Mouse (Mus musculus) hindlimb bud, embryonic 11.5 days (tissue): Measurements from ENCODE around the gene Dcp1a.
"Not testable (repeated sequence)": the region's sequence is repeated elsewhere in the genome, so short reads cannot be mapped to it uniquely, and the experiment has no call there.

Experiments used
- DNase-seq: peaks from one replicate; pipeline ENCODE4 v3.0.0-alpha.2; 2012; ENCODE audit warnings: low read depth, low spot score; ENCODE audit errors: extremely low spot score

Gene Dcp1a

DNA sequence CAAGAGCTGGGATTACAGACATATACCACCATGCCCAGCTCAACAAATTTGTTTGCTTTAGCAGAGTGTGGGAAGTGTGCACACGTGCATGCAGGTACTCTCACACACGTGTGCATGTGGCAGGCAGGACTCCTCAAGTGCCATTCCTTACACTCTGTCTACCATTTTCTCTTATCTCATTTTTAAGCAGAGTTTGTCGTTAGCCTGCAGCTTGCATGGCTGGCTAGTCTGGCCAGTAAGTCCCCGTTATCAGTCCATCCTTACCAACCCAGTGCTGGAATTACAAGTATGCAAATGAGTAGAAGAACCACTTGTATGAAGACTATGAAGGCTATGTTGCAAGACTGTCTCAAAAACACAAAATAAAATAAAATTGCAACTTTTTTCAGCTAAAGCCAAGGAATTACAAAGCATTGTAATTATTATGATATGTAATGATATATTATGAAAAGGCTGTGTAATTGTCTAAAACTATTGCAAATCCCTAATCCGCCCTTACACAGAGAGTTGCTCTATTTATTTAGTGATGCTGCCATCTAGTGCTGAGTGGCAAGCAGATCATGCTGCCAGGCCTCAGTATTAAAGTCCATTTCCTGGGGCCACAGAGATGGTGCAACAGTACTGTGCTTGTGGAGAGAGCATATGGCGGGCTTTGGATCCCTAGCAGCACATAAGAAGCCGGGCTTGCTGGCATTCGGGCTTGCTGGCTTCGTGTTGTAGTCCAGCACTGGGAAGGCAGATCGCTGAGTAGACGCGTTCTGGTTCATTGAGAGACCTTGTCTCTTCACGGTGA lies 36.8 kb downstream of the Dcp1a start:
- DNase-seq = no peak

- no peak for DNase-seq
These were observed 40.0 kb downstream of the Dcp1a start for GRCm38 (mm10) chr14:30519323-30519722.

- no peak for DNase-seq
These were observed 44.0 kb downstream of the Dcp1a start for GRCm38 (mm10) chr14:30523356-30523755.

DNA sequence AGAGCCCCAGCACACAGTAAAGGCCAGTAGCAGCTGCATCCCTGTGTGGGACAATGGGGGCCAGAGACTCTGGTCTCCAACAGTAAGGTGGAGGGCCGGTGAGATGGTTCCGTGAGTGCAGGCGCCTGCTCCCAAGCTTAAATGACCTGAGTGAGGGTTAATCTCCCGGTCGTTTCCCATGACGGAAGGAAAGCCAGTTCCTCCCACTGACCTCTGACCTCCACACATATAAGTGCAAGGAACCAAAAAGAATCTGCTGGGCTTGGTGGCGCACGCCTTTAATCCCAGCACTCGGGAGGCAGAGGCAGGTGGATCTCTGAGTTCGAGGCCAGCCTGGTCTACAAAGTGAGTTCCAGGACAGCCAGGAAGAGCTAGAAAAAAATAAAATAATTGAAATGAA lies 49.1 kb downstream of the Dcp1a start:
- no peak for DNase-seq

GRCm38 (mm10) chr14:30528961-30529360 lies 49.6 kb downstream of the Dcp1a start:
- DNase-seq = no peak

DNA sequence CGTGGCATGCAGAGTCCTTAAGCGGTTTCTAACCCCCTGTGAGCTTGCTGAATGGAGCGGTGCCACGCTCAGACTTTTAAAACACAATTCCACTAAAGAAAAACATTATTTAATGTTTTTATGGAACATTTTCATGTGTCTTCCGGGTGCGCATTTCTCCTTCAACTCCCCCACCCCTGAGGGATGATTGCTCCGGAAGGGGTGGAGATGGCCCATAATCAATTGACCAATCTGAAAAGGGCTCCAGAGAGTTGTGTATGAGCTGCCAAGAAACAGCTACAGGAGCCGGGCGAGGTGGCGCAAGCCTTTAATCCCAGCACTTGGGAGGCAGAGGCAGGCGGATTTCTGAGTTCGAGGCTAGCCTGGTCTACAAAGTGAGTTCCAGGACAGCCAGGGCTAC lies 50.1 kb downstream of the Dcp1a start:
- DNase-seq = no peak

GRCm38 (mm10) chr14:30530726-30531269 lies 51.5 kb downstream of the Dcp1a start:
- no peak for DNase-seq

DNA sequence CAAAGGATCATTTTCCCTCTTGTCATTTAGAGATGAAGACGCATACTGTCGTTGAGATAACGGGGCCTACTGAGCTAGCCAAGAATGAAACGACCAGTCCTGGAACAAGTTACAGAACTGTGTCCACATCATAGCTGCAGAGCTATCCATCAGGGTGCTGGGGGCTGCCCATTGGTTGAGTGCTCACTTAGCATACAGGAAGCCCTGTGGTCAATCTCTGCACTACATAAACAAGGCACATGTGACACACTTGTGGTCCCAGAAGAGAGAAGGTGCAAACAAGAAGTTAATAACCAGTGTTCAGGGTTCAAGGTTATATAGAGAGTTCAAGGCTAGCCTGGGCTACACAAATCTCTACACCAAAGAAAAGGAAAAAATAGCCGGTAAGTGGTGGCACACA lies 52.1 kb downstream of the Dcp1a start:
- no peak for DNase-seq

- no peak for DNase-seq
These were observed 52.6 kb downstream of the Dcp1a start for GRCm38 (mm10) chr14:30531896-30532295.

- DNase-seq = no peak
These were observed 54.6 kb downstream of the Dcp1a start for GRCm38 (mm10) chr14:30533780-30534450.

GRCm38 (mm10) chr14:30541541-30541940 lies 62.2 kb downstream of the Dcp1a start:
- DNase-seq = no peak

DNA sequence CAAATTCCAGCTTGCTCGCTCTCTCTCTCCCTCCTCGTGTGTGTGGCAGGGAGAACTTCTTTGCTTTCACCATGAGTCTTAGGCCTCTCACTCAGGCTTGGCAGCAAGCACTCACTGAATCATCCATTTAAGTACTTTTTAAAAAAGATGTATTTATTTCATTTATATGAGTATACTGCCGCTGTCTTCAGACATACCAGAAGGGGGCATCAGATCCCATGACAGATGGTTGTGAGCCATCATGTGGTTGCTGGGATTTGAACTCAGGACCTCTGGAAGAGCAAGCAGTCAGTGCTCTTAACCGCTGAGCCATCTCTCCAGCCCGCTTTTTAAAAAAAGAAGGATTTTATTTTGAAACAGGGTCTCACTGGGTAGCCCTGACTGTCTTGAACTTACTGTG lies 64.0 kb downstream of the Dcp1a start:
- DNase-seq = not testable (repeated sequence)

- DNase-seq = no peak
These were observed 68.9 kb downstream of the Dcp1a start, which contains the start of gene Tkt for GRCm38 (mm10) chr14:30548131-30548720. Gene Tkt, plus strand, starts transcription at chr14:30548359.

DNA sequence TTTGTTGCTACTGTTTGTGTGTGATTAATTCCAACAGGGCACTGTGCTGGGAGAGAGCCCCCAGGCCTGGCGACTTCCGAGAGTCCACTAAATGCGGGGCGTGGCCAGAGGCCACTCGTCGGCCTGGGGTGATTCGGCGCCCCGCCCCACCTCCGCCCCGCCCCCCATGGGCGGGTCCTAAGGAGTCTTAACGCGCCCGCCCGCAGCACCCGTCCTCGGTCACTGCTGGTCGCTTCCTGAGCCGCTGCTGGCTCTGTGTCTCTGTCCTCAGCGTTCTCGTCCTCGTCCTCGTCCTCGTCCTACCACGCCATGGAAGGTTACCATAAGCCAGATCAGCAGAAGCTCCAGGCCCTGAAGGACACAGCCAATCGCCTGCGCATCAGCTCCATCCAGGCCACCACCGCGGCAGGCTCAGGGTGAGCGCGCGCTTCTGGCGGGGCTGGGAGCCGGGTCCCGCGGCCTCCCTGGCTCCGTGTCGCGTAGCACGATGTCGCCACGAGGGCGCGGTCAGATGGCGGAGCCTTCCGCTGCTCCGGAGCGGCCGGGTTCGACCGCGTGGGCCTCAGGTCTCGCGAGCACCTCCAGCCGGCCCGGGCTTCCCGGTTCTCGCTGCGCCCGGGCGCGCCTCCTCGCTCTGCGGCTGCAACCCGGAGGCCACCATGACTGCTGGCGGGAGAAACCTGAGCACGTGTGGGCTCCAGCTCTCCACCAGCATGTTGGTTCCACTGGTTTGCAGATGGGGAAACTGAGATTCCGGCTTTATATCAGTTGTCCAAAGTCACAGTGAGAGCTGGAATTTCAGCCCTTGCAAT lies 69.8 kb downstream of the Dcp1a start:
- peak; percentile 53 for DNase-seq

GRCm38 (mm10) chr14:30549777-30550149 lies 70.4 kb downstream of the Dcp1a start:
- no peak for DNase-seq

DNA sequence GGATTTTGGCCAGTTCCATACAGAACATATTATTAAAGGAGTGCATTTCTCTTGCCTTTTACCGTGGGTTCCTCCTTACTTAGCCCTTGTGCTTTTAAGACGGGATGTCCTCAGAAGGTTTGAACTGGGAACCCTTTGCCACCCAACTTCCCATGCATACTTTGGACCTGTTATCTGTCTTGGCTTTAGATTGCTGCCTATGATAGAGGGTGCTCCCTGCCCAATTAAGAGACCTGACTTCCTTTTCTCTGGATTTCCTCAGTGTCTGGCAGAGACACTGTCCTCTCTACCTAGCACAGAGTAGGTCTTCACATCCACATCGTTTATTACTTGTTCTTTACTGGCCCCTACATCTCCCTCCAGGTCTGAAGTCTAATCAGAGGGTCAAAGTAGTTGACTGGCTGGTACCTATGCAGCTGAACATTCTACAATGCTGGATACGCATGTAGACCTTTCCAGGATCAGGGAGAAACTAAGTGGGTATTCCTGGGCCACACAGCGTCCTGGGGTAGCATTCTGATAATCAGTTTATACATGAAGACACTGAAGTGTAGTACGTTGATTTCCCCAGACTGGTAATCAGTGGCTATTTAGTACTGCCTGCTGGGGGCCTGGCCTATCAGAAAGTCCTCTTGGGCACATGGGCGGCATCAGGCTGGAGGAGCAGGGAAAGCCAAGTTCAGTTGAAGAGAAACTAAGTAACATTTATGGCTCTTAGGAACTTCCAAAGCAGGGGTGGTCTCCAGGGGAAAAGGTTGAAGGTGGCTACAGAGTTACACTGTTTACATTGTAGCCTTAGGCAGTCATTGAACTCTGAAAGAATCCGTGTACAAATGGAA lies 71.1 kb downstream of the Dcp1a start:
- DNase-seq = no peak

GRCm38 (mm10) chr14:30551509-30551908 lies 72.2 kb downstream of the Dcp1a start:
- DNase-seq = no peak

DNA sequence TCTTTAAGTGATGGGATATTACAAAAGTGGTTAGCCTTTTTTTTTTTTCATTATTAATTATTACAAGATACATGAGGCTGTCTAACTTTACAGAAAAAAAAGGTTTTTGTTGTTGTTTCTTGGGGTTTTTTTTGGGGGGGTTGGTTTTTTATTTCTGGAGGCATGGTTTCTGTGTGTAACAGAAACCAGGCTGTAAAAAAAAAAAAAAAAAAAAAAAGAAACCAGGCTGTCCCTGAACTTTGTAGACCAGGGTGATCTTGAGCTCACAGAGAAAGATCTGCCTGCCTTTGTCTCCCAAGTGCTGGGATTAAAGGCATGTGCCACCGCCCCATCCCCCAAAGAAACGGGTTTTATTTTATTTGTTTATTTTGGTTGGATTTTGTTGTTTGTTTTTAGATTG lies 72.6 kb downstream of the Dcp1a start:
- DNase-seq = no peak

GRCm38 (mm10) chr14:30553185-30553584 lies 73.8 kb downstream of the Dcp1a start:
- no peak for DNase-seq

- DNase-seq = no peak
These were observed 77.3 kb downstream of the Dcp1a start for GRCm38 (mm10) chr14:30556651-30557050.
